ENCODE assay signal across 25 mouse cellular contexts in genomic region chr6:134877276-134877675, GRCm38 (mm10).
"Had no signal": no experiment of that assay in that cellular context is flagged by ENCODE, and none has a peak within 500 bp of the region (broad histone marks: within the 10 kb centered on the region; RNA-seq: fewer than 3 reads in every experiment).

No protein-coding gene starts in this region.

- H3K4me2 ChIP-seq: limb, embryonic 12.5 days; limb, embryonic 13.5 days; limb, embryonic 15.5 days; liver, embryonic 11.5 days; liver, embryonic 12.5 days; liver, embryonic 13.5 days; liver, embryonic 15.5 days; lung, embryonic 14.5 days; lung, embryonic 15.5 days; midbrain, embryonic 11.5 days; midbrain, embryonic 12.5 days; midbrain, embryonic 13.5 days; midbrain, embryonic 15.5 days had no signal

- H3K9me3 ChIP-seq: limb, embryonic 10.5 days; limb, embryonic 12.5 days; limb, embryonic 13.5 days; limb, embryonic 15.5 days; liver, embryonic 12.5 days; liver, embryonic 13.5 days; liver, embryonic 15.5 days; lung, embryonic 15.5 days; megakaryocyte, embryonic 14.5 days; midbrain, embryonic 10.5 days; midbrain, embryonic 12.5 days; midbrain, embryonic 13.5 days; midbrain, embryonic 15.5 days had no signal

- H3K9ac ChIP-seq: limb, embryonic 12.5 days; limb, embryonic 13.5 days; limb, embryonic 15.5 days; liver, embryonic 12.5 days; liver, embryonic 13.5 days; liver, embryonic 14.5 days; liver, embryonic 15.5 days; liver, postnatal 0 days; lung, embryonic 14.5 days; lung, embryonic 15.5 days; midbrain, embryonic 12.5 days; midbrain, embryonic 13.5 days; midbrain, embryonic 15.5 days had no signal

- H3K4me3 ChIP-seq: limb, embryonic 10.5 days; limb, embryonic 12.5 days; limb, embryonic 13.5 days; limb, embryonic 15.5 days; liver, embryonic 12.5 days; liver, embryonic 13.5 days; liver, embryonic 15.5 days; lung, embryonic 15.5 days; megakaryocyte, embryonic 14.5 days; midbrain, embryonic 10.5 days; midbrain, embryonic 12.5 days; midbrain, embryonic 13.5 days; midbrain, embryonic 15.5 days; myocyte had no signal

- H3K27ac ChIP-seq: limb, embryonic 10.5 days; limb, embryonic 12.5 days; limb, embryonic 13.5 days; limb, embryonic 15.5 days; liver, embryonic 12.5 days; liver, embryonic 13.5 days; liver, embryonic 14.5 days; liver, embryonic 15.5 days; lung, embryonic 15.5 days; macrophage; midbrain, embryonic 10.5 days; midbrain, embryonic 12.5 days; midbrain, embryonic 13.5 days; midbrain, embryonic 15.5 days had no signal

- ATAC-seq: lung, postnatal 0 days; midbrain, embryonic 13.5 days; midbrain, embryonic 15.5 days; midbrain, embryonic 16.5 days had no signal

- H3K27me3 ChIP-seq: limb, embryonic 12.5 days; limb, embryonic 13.5 days; limb, embryonic 15.5 days; liver, embryonic 12.5 days; liver, embryonic 13.5 days; liver, embryonic 15.5 days; lung, embryonic 15.5 days; midbrain, embryonic 12.5 days; midbrain, embryonic 13.5 days; midbrain, embryonic 15.5 days had no signal

- DNase-seq: left cerebral cortex, postnatal 4 days; liver, embryonic 13.5 days; lung, adult 2 months; lung, postnatal 14 days had no signal

- H3K4me1 ChIP-seq: limb, embryonic 10.5 days; limb, embryonic 15.5 days; lung, embryonic 15.5 days had no signal

- H3K36me3 ChIP-seq: limb, embryonic 10.5 days; limb, embryonic 12.5 days; limb, embryonic 13.5 days; limb, embryonic 15.5 days; liver, embryonic 13.5 days; liver, embryonic 15.5 days; lung, embryonic 15.5 days had no signal
